Mouse (Mus musculus) G1E (cell line): ENCODE data around the gene Marf1. TPM values are rescaled to one million over a fixed set of nuclear protein-coding genes. Genes with fewer than 3 reads are reported as not detected.

ENCODE experiments used
- ATAC-seq: 2 replicates; pipeline ENCODE4 v1.8.0; 2016; ENCODE audit warnings: mild to moderate bottlenecking; ENCODE audit not compliant: insufficient number of reproducible peaks, poor library complexity, low FRiP score, severe bottlenecking; ENCODE audit errors: extremely low read depth
- DNase-seq: peaks from one replicate; pipeline ENCODE4 v3.0.0; 2012; ENCODE audit warnings: low spot score
- H3K27me3 ChIP-seq: 2 replicates; pipeline ENCODE4 v1.6.1; 2012; ENCODE audit warnings: mild to moderate bottlenecking, low read length, inconsistent platforms; ENCODE audit not compliant: insufficient read depth
- H3K36me3 ChIP-seq: replicated peaks from 2 replicates; pipeline ENCODE3; 2012; ENCODE audit warnings: mild to moderate bottlenecking, inconsistent platforms
- H3K4me1 ChIP-seq: 2 replicates; pipeline ENCODE4 v1.6.1; 2012; ENCODE audit warnings: low read depth, low read length, inconsistent platforms, mixed read lengths; ENCODE audit not compliant: insufficient read depth
- H3K4me3 ChIP-seq: 2 replicates; pipeline ENCODE4 v1.5.1; 2012; ENCODE audit warnings: low read depth, mild to moderate bottlenecking, inconsistent platforms, low read length, moderate library complexity, mixed read lengths
- H3K9me3 ChIP-seq: replicated peaks from 2 replicates; pipeline ENCODE4 v1.6.1; 2012; ENCODE audit warnings: inconsistent platforms
- CTCF ChIP-seq: IDR thresholded peaks from 2 replicates; pipeline ENCODE4 v1.5.1; 2012; ENCODE audit warnings: low read depth, low read length, inconsistent platforms, mixed read lengths
- GATA1 ChIP-seq: IDR thresholded peaks from 2 replicates; pipeline ENCODE4 v1.6.1; 2012; ENCODE audit warnings: borderline replicate concordance, low read length, inconsistent platforms, mixed read lengths
- GATA2 ChIP-seq: IDR thresholded peaks from 2 replicates; pipeline ENCODE4 v1.6.1; 2012; ENCODE audit warnings: low read depth, low read length, inconsistent platforms, borderline replicate concordance
- POLR2AphosphoS5 ChIP-seq: IDR thresholded peaks from 2 replicates; pipeline ENCODE4 v1.6.1; 2012; ENCODE audit warnings: low read depth, low read length, inconsistent platforms; ENCODE audit not compliant: insufficient replicate concordance
- TAL1 ChIP-seq: conservative IDR thresholded peaks from 2 replicates; pipeline ENCODE4 v1.6.1; 2012; ENCODE audit warnings: low read depth, low read length, inconsistent platforms, mixed read lengths
- polyA plus RNA-seq: library from polyadenylated mRNA; stranded (reverse); fragments of >175 nt; gene quantifications from 2 replicates; pipeline ENCODE4 v1.2.3, GENCODE M21; 2012
- total RNA-seq, 2 experiments: library from RNA; stranded (forward) in 1 of 2; stranded (reverse) in 1 of 2; fragments of 200-1000 nt in 1 of 2; fragments of >200 nt in 1 of 2; fragmentation: Nextera tagmentation in 1 of 2; gene quantifications; 2 replicates each; pipeline ENCODE4 v1.2.3; 2014 to 2017

Gene Marf1
- 71.2 and 75.4 TPM in 2 replicates for total RNA-seq (2014; fragmentation: Nextera tagmentation)
- total RNA-seq (2017), result 28.5 and 32.3 TPM in 2 replicates
- 1.8 and 3.3 TPM in 2 replicates for polyA plus RNA-seq

- Histone ChIP-seq H3K36me3 (peaks cover 23% of the 10 kb centered on the region), H3K4me3 (peak within 1 kb of the TSS; percentile 79), H3K9me3 (no peaks in the 10 kb centered on the region), H3K27me3 (no peaks in the 10 kb centered on the region), H3K4me1 (peaks cover 57% of the 10 kb centered on the region)
- ATAC-seq, result peak; percentile 69
- no peak for TF ChIP-seq POLR2AphosphoS5
- TF ChIP-seq CTCF, result no peak
- TF ChIP-seq GATA1, result no peak
- TF ChIP-seq GATA2, result no peak
- no peak for TF ChIP-seq TAL1
- peak; percentile 99 for DNase-seq
Observed at GRCm38 (mm10) chr16:14162988-14163416, at the start of gene Marf1, which contains the start of gene Nde1. Gene Marf1 (minus strand): TSS chr16:14163351. Gene Nde1 (plus strand): TSS chr16:14163275.

- Histone ChIP-seq H3K4me1 (no peaks in the 10 kb centered on the region), H3K27me3 (peaks cover 24% of the 10 kb centered on the region), H3K4me3 (no peak overlapping the region), H3K36me3 (peaks cover 7% of the 10 kb centered on the region), H3K9me3 (no peaks in the 10 kb centered on the region)
- no peak for ATAC-seq
- TF ChIP-seq GATA2 (no peak), TAL1 (no peak), CTCF (no peak), GATA1 (no peak)
- no peak for DNase-seq
Observed at GRCm38 (mm10) chr16:14198798-14199197, 35.6 kb upstream of the Marf1 start.

- Histone ChIP-seq H3K4me1 (no peaks in the 10 kb centered on the region), H3K36me3 (peaks cover 35% of the 10 kb centered on the region), H3K9me3 (no peaks in the 10 kb centered on the region), H3K4me3 (no peak overlapping the region), H3K27me3 (peaks cover 11% of the 10 kb centered on the region)
- peak; percentile 74 for TF ChIP-seq CTCF
- TF ChIP-seq POLR2AphosphoS5, result no peak
- ATAC-seq (no peak), DNase-seq (peak; percentile 33)
Observed at GRCm38 (mm10) chr16:14195427-14195826, 32.3 kb upstream of the Marf1 start.

DNA sequence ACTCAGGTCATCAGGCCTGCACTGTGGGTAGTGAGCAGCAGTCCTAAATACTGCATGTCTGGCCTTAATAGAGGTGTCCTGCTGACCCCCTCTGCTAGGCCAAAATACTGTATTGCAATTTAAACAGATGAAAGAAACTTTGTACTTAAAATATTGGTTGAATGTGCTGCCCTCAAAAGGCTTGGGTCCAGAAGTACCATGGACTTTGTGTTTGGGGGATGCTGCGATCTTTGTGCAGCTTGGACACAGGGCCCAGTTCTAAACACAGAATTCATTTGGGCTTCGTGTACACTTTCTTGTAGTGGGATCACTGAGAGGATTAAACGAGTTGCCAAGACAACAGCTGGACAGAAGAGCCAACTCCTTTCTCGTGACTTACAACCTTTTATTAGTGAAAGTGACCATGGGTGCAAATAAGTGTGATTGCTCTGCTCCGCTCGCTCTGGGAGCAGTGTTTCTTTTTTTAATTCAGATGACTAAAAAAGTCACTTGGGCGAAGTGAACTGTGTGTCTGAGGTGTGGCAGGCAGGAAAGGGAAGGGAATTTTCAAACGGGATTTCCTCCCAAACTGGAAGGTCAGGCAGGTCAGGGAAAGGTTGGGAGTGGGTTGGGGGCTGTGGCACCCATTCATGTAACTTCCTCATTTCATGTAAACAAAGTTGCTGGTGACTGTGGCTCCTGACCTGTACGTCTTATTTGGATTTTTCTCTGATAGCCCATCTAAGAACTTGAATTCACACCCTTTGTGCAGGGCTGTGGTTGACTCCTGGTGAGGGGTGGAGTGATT, 31.2 kb upstream of the Marf1 start:
- ATAC-seq (no peak), DNase-seq (no peak)
- no peaks in the 10 kb centered on the region for H3K9me3 ChIP-seq
- peaks cover 46% of the 10 kb centered on the region for H3K36me3 ChIP-seq
- H3K27me3 ChIP-seq, result peaks cover 2% of the 10 kb centered on the region; the same call in 1 of the 2 replicates
- H3K4me3 ChIP-seq, result no peak overlapping the region
- TF ChIP-seq TAL1 (no peak), CTCF (no peak), POLR2AphosphoS5 (no peak), GATA2 (no peak), GATA1 (no peak)
- no peaks in the 10 kb centered on the region for H3K4me1 ChIP-seq

GRCm38 (mm10) chr16:14185516-14185915, 22.4 kb upstream of the Marf1 start:
- Histone ChIP-seq H3K27me3 (no peaks in the 10 kb centered on the region), H3K4me3 (no peak overlapping the region), H3K4me1 (no peaks in the 10 kb centered on the region), H3K9me3 (no peaks in the 10 kb centered on the region), H3K36me3 (peaks cover 97% of the 10 kb centered on the region)
- ATAC-seq (no peak), DNase-seq (no peak)
- TF ChIP-seq POLR2AphosphoS5 (no peak), CTCF (no peak), GATA1 (no peak), GATA2 (no peak), TAL1 (no peak)

GRCm38 (mm10) chr16:14183856-14184255, 20.7 kb upstream of the Marf1 start:
- Histone ChIP-seq H3K4me1 (no peaks in the 10 kb centered on the region), H3K27me3 (no peaks in the 10 kb centered on the region), H3K36me3 (peaks cover 96% of the 10 kb centered on the region), H3K9me3 (no peaks in the 10 kb centered on the region), H3K4me3 (no peak overlapping the region)
- TF ChIP-seq GATA1 (no peak), POLR2AphosphoS5 (no peak), CTCF (no peak), GATA2 (no peak), TAL1 (no peak)
- DNase-seq (no peak), ATAC-seq (no peak)
